Mouse (Mus musculus) layer of hippocampus, adult 9-11 months (tissue): ENCODE data around the gene Tysnd1.
A peak's percentile ranks its signal among the peaks of the same experiment; 100 is the strongest.

Experiments
- DNase-seq: peaks from one replicate; pipeline ENCODE4 v3.0.0; 2022

The Tysnd1 gene

DNA sequence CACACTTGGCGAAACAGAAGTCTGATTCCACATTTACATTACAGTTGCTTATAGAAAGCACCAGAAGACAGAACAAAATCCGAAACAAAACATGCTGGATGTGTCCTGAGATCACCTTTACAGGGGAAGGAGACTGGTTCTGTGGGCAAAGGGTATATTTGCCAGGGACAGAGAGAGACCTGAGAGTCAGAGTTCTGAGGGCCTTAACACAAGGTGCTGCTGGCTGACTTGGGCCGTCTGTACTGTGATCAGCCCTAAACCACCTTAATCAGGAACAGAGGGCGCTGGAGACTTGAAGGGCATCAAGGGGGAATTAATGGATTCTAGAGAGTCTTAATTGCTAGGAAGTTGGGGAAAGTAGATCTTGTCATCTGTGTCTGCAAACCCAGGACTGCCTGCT, 1.8 kb upstream of the Tysnd1 start:
- DNase-seq, result no peak

DNA sequence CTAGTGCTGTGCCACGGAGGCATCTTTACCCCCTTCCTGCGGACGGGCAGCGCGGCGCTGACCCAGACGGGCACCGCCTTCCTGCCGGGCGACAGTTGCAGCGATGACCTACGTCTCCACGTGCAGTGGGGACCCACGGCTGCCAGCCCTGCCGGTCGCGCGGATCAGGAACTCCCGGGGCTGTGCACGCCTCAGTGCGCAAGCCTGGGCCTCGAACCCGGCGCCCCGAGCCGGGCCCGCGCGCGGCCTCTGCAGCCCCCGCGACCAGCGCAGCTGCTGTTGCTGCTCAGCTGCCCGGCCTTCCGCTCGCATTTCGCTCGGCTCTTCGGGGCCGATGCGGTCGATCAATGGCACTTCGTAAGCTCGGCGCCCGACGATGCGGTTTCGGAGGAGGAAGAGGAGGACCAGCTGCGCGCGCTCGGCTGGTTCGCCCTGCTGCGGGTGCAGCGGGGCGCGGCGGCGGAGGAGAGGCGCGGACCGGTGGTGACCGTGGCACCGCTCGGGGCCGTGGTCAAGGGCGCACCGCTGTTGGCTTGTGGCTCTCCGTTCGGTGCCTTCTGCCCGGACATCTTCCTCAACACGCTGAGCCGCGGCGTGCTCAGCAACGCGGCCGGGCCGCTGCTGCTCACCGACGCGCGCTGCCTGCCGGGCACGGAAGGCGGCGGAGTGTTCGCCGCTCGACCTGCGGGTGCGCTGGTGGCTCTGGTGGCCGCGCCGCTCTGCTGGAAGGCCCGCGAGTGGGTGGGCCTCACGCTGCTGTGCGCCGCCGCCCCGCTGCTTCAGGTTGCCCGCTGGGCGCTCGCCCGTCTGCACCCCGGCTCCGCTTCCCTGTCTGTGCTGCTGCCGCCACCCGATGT, 617 bp downstream of the Tysnd1 start:
- no peak for DNase-seq

DNA sequence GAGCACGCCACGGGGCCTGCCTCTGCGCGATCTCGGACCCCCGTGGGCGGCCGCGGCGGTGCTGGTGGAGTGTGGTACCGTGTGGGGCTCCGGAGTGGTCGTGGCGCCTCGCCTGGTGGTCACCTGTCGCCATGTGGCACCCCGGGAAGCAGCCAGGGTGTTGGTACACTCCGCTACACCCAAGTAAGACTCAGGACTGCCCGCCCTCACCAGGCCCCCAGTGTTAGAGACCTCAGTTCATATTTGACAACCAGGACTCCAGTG, 1.2 kb downstream of the Tysnd1 start:
- DNase-seq, result no peak

DNA sequence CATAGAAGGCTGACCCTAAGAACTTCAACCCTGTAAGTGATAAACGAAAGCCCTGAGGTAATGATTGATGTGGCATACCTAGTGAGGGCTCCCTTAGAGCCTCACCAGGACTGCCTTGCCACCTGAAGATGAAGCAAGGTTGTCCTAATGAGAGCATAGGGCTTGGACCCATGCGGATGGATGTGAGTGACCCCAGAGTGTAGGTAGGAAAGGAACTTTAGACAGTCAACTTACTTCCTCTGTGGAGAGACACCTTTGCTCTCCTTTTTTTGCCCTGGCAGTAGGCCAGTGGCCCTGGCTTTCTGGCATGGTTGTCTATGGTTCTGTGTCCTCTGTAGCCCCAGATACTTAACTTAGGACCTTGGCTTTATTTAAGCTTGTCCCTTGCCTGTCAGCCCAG, 1.7 kb downstream of the Tysnd1 start:
- no peak for DNase-seq

DNA sequence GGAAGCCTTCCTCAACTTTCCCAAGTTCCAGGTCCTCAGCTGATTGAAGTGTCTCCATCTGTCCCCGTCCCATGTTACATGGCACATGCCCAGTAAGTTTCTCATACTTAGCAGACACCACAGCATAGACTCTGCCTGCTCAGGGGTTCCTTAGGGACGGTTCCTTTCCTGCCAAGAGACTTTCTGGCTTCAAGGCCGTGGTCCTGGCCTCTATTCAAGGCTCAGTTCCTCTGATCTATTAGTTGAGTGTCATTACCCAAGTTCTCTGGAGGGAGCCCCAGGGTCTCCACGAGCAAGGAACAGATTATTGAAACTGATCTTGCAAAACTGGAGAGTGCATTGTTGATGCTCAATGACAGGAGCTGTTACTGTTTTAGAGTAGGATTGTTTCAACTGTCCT, 9.3 kb downstream of the Tysnd1 start:
- no peak for DNase-seq

DNA sequence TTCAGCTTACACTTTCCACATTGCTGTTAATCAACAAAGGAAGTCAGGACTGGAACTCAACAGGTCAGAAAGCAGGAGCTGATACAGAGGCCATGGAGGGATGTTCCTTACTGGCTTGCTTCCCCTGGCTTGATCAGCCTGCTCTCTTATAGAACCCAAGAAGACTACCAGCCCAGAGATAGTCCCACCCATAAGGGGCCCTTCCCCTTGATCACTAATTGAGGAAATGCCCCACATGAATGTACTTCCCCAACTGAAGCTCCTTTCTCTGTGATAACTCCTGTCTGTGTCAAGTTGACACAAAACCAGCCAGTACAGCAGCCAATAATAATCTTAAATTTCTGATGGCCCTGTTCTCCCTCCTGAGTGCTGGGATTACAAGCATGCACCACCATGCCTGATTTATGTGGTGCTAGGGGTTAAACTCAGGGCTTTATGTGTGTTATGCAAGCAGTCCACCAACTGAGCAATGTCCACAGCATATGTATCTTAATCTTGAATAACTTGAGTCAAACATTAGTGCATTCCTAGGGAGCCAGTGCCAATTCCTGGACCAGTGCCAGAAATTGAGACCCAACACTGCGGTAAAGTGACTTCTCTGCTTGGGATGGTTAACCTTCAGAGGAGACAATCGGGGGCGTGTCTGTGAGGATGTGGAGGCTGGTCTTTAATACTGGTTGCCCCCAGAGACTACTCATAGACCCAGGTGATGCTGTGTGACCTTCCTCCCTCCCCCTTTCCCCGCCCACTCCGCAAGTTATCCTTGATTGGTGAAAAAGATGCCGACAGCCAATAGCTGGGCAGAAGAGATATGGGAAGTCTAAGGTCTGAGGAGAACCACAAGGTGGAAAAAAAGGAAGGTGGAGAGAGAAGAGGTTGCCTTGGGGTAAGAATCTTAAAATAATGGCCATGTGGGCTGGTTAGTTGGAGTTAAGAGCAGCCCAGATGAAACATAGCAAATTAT, 11.4 kb downstream of the Tysnd1 start:
- DNase-seq, result no peak

DNA sequence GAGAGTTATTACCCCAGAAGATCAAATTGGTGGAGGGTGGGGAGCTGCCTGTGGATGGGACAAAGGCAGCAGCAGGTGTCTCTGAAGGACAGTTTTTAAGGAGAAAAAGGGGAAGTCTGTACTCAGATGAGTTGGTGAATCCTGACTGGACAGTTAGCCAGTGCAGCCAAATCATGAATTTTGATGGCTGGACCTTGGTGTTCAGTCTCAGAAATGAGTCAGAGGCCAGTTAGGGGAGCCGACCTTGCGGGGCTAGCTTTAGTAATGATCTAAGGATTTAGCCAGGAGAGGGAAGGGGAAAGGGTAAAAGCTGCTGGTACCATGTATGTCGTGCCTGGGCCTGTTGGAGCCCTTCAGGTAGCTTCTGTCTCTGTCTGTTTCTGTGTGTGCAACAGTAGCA, 18.3 kb downstream of the Tysnd1 start:
- no peak for DNase-seq

DNA sequence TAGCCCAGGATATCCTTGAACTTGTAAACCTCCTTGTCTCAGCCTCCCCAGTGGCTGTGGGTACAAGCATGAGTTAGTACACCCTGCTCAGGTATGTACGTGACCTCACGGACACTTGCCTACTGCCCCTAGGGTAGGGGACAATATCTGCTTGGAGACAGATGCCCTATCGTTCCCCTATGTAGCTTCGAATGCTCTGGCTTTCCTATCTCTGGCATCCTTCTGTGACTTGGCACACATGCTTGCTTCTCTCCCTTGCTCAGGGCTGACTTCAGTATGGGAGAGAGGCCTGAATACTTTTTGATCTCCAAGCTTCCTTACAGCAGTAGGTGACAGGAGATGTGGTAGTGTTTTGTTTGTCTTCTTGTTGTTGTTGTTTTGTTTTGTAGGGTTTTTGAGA, 18.8 kb downstream of the Tysnd1 start:
- DNase-seq, result no peak

DNA sequence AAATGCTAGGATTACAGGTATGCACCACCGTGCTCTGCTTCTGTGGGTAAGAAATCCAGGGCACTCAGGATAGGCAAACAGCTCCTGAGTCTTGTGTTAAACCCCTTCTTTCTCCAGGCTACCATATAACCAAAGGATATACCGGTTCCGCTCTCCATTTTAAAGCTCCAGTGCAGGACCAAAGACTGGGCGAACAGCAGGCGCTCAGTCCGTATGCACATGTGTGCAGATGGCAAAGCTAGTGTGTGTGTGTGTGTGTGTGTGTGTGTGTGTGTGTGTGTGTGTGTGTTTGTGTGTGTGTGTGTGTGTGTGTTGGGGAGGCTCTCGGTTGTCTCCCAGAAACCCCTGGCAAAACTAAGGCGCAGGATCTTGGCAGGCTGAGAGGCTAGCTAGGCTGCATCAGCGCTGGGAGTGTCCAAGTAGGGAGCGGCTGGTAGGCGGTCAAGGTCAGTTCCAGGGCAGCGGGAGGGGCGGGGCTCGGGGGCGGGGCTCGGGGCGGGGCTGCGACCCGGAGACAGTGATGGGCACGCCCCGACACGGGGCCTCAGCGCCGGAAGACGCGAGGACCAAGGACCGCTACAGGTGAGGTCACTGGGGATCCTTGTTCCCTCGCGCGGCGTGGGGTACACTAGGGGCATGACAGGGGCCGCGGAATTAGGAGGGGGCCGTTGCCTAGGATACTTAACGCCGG, 19.6 kb downstream of the Tysnd1 start, which contains the start of gene Aifm2:
TSS of gene Aifm2 (plus strand) at position 493 of the 691 bp plus-strand sequence.
- peak; percentile 17 for DNase-seq

DNA sequence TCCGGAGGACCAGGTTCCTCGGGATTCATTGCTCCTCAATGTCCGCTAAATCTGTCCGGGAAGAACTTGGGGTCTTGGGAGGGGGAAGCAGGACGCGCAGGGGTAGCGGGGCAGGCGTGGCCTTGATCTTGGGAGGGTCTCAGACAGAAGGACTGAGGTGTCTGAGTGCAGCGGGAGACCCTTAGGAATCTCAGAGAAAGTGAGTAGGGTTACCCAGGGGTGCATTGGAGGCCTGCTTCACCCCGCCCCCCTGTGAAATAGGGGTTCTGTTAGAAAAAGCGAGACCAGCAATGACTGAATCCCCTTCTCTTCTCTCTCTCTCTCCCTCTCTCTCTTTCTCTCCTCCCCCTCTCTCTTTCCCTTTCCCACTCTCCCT, 20.1 kb downstream of the Tysnd1 start:
- DNase-seq, result no peak

DNA sequence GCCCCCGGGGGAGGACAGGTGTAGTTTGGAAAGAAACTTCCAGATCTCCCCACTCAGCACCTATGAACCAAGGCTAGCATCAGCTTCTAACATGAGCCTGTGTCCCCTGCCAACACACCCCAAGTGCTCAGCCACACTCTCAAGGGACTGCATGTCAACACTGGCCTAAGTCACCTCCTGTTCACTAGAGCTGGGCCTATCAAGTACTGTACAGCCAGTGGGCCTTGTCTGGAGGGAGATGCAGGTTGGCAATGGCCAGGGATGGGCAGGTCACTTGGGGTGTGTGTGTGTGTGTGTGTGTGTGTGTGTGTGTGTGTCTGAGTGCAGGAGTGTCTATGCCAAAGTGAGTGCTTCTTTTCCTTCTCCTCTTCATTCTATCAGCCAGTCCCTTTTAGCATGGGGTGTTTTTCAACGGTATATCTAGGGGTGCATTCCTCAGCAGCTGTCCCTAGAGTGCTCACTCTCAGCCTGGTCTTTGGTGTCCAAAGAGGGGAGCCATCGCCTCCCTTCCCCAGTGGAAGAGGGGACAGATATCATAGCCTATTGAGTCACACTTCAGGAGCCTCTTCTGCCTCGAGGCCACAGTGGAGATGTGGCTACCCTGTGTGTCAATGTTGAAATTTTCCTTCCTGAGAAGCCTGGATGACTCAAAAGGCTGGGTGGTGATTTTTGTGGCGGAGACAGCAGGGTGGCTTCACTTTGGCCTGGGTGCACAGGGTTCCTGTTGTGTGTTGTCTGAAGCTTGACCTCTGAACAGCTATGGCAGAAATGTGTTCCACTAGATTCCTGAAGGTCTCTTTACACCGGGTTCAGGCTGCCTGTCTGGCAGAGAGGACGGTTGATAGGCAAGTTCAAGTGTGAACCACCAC, 20.9 kb downstream of the Tysnd1 start:
- no peak for DNase-seq

DNA sequence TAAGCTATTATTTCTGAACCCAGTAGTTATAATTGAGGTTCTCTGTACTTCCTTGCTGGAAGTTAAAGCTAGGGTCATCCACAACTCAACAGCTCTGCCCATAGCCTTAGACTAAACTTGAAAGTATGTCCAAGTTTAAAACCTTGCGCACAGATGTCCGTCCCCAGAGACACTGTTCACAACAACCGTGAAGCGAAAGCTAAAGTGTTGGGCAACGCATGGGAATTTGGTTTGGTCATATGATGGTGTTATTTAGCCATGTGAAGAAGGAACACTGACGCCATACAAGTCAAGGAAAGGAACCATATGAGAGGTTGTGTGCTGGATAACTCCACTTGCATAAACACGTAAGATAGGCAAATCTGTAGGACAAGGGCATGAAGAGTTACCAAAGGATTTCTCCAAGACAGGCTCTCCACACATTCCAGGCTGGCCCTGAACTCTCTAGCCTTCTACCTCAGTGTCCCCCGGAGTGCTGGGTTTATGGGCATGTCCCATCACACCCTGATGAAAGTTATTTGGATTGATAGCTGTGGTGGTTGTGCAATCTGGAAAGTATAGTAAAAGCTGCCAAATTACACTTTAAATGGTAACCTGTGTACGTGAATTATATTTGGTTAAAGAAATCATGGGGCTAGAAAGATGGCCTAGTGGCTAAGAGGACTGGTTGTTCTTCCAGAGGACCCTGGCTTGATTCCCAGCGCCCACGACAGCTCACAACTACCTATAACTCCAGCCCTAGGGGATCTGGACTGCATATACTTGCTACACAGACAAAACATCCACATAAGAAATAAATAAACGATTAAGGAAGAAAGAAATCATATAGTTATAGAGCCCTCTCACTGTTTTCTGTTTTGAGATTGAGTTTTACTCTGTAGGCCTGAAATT, 22.3 kb downstream of the Tysnd1 start:
- DNase-seq, result no peak

DNA sequence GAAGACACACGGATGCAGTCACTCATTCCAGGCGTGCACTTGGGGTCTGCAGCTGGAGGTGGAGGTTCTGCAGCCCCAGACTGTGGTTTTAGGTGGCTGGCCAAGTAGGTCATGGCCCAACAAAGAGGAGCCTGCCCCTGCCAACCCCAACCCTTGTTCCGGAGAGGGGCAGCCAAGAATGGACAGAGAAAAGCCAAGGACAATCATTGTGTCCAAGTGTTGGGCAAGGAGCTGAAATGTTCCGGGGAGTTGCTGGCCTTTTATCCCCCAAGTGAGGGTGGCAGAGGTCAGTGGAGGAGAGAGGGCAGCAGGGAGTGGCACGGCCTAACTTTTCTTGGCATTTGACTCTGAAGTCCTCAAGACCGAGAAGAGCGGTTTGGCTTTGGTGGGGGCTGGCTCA, 25.0 kb downstream of the Tysnd1 start:
- no peak for DNase-seq

DNA sequence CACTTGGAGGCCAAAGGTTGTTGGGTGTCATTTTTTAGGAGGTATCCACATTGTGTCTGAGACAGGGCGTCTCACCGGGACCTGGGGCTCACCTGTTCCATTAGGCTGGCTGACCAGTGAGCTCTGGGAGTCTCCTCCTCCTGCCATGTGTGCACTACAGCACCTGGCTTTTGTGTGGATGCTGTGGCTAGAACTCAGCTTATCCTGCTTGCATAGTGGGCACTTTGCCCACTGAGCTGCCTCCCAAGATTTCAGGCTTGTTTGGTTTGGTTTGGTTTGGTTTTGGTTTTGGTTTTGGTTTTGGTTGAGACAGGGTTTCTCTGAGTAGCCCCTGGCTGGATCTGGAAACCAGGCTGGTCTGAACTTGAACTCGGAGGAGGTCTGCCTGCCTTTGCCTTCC, 26.9 kb downstream of the Tysnd1 start:
- no peak for DNase-seq

DNA sequence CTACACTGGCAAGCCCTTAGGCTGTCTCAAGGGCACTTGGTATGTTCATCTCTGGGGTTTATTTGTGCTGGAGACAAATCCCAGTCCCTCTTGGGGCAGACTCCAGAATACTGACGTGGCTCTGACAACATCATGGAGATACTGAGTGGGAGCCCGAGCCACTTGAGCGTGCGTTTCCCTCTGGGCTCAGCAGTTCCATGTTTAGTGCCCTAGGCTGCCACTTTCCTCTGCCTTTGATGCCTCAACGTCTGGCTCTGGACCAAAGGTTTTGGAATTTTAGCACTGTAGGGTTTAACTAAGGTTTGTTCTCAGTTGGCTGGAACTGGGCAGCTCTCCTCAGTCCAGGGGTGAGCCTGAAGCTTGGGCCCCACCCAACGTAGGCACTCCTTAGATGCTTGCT, 28.0 kb downstream of the Tysnd1 start:
- DNase-seq, result no peak

DNA sequence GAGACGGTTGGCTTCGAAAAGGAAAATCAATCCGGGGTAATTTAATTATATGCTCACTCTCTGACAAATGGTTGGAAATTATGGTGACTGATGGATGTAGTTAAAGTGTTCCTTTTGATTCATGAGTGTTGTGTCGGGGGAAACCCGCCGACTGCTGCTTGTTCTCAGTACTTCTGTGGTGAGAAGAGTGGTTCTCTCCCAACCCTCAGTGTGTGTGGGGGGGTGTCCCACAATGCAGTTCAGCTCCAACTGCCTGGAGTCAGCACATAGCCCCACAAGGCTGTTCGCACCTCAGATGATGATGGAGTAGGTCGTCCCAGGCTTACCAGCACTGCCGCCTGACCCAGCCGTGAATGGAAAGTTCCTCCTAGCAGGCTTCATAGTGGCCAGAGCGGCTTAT, 33.9 kb downstream of the Tysnd1 start:
- DNase-seq, result peak; percentile 67

DNA sequence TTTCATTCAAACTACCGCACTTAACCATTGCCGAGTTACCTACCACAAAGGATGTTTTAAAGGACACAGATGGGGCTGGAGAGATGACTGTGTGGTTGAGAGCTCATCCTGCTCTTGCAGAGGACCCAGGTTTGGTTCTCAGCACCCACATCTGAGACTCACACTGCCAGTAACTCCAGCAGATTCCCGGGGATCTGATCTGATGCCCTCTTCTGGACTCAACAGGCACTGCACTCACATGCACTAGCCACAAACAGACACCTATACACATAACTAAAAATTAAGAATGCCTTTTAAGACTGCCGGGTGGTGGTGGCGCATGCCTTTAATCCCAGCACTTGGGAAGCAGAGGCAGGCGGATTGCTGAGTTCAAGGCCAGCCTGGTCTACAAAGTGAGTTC, 34.9 kb downstream of the Tysnd1 start:
- DNase-seq, result no peak

DNA sequence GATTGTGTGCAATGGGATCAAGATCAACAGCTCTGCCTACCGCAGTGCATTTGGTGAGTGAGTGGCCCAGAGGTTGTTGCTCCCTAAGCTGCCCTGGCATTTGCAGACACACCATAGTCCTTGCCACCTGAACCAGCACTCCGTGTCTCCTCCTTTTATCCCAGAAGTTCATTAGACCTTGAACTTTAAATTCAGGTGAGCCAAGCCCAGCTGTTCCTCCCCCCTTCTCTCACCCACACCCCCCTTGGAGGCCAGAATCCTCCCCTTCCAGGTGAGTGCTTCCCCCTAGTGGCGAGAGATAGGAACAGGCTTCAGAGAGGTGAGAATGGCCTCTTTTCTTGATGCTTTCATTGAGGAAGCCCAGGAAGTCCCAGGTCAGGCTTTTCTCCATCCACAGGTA, 39.1 kb downstream of the Tysnd1 start:
- DNase-seq, result no peak

DNA sequence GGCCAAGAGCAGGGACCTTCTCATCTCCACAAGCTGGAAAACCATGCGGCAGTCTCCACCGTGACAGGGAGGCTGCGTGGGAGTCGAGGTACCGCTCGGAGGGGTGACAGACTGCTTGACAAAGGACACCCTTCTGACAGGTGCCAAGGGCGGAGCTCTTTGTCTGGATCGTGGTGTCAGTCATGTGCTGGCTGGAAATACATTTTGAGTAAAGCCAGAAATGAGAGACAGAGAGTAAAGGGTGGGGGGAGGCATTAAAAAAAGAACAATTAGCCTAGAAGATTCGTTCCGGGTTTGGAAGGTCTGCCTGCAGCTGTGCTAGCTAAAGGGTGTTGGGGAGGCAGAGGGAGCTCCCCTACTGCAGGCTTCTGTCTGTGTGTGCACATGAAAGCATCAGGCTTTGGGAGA, 41.4 kb downstream of the Tysnd1 start:
- peak; percentile 15 for DNase-seq

DNA sequence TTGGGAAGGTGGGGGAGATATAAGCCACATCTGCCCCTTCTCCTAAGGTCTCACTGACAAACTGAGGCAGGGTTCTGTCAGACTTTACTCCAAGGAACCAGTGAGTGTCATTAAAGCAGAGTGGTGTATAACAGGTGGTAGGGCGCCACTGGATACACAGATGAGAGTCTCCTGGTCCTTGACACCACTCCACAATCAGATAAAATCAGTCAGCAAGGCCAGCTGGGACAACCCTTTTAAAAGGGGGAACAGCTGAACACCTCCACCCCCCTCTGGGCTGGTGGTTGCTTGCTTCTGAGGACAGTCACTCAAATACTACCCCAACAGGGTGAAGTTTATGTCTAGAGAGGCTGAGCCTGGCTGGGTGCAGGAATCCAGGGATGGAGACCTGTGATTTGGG, 42.2 kb downstream of the Tysnd1 start:
- no peak for DNase-seq

DNA sequence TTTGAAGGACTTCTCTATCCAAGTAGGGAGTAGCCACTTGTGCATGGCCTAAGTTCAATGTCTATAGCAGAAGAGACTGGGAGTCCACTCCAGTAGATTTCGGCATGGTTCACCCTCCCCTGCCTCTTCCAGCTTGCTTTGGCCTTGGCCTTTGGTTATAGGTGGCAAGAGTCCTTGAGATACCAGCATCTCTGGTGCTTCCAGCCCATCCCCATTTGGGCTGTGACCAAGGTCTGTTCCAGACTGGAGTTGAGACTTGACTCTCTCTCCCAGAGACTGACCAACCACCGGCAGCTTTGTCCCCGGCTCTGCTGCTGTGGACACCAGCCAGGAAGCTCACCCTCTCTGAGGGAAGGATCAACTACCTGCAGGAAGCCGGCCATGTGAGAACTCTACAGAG, 42.8 kb downstream of the Tysnd1 start:
- no peak for DNase-seq

DNA sequence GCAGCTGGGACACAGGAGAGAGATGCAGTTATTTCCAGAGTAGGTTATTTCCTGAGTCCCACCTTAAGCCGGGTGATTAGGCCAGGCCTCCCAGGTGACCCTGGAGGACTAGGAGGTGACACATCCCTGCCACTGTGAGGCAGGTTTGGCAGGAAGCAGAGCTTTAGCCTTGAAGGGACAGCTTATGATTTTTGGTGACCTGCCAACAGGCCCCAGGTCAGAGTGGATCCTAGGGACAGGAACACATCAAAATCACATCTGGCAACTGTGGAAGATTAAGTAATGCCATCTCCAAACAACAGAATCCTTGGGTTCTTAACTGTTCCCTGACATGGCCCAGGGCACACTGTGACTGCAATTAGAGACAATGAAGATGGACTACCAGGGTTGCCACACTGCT, 46.0 kb downstream of the Tysnd1 start:
- DNase-seq, result no peak
